Mouse (Mus musculus) left cerebral cortex, postnatal 14 days (tissue): ENCODE data around the gene Miga1. TPM values are rescaled to one million over a fixed set of nuclear protein-coding genes. Genes with fewer than 3 reads are reported as not detected.

Source experiments
- DNase-seq, 2 experiments: peaks; one replicate each; pipeline ENCODE4 v3.0.0; 2021 to 2022; ENCODE audit warnings: low spot score in 2 of 2, mixed read lengths in 1 of 2
- intact Hi-C: fragments of 180-260 bp; cut with DNase I; formaldehyde crosslinking; loops from one replicate; pipeline ENCODE4 v1.15.1; 2025
- long read RNA-seq, 2 experiments: library from polyadenylated mRNA; stranded (forward); transcript quantifications; one replicate each; pipeline ENCODE4 v2.0.0; 2021
- total RNA-seq, 2 experiments: library from RNA; stranded (reverse); gene quantifications; 2 replicates each; pipeline ENCODE4 v1.2.3; 2021

Miga1 gene
- 10 to 100 TPM; 82.3 to 83.2 TPM for total RNA-seq
- long read RNA-seq, experiment 1, full-length matches to known transcripts = 59 of 72 reads
- long read RNA-seq, experiment 1, partial matches to known transcripts = 3 of 72 reads
- long read RNA-seq, experiment 1, other reads (novel, unspliced or antisense) = 10 of 72 reads
- long read RNA-seq, experiment 2, full-length matches to known transcripts = 32 of 44 reads
- long read RNA-seq, experiment 2, partial matches to known transcripts = 4 of 44 reads
- long read RNA-seq, experiment 2, other reads (novel, unspliced or antisense) = 8 of 44 reads

GRCm38 (mm10) chr3:152339862-152340557, at the start of gene Miga1:
Miga1 (minus strand) TSS chr3:152340407.
- DNase-seq = peak; percentile 70 to 89
- intact Hi-C loops = no loop called here

DNA sequence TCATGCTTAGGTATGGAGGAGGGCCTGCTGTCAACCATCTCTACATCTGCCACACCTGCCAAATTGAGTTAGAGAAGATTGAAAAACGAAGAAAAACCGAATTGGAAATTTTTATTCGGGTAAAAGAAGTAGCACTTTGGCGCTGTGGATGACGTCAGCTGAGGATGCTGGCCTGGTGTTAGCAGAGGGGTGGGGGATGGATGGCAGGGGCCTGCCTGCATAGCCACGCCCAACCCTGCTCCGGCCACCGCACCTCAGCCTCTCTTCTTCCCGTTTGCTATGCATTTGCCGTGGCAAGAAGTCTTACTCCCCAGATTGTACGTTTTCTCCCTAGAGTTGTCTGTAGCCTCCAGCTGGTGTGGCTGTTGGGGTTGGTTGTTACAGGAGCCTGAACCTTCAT, 43.9 kb upstream of the Miga1 start:
- no peak for DNase-seq
- intact Hi-C loops = no loop called here

GRCm38 (mm10) chr3:152376063-152376462, 35.9 kb upstream of the Miga1 start:
- intact Hi-C loops = loop anchor here (10.0 kb wide), 1 partner anchor 151 kb away; no protein-coding TSS in a partner anchor

GRCm38 (mm10) chr3:152364181-152364580, 24.0 kb upstream of the Miga1 start:
- intact Hi-C loops = no loop called here
- no peak for DNase-seq

More at GRCm38 (mm10) chr3:152376063-152376462, 35.9 kb upstream of the Miga1 start:
- no peak for DNase-seq

DNA sequence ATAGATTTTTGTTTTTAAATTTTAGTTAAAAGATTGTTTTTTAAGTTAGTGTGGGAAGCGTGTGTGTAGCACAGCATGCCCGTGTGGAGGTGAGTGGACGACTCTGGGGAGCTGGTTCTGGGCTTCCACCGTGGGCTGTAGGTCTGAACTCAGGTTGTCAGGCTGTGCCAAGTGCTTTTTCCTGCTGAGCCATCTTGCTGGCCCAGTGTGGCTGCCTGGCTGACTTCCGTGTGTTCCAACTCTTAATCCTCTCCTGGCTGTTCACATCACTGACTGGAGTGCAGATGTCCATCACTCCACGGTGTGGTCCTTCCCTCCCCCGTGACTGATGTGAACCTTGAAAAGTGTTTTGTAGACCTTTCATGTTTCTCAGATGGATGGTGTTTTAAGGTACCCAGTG, 18.9 kb upstream of the Miga1 start:
- DNase-seq = no peak
- intact Hi-C loops = no loop called here

DNA sequence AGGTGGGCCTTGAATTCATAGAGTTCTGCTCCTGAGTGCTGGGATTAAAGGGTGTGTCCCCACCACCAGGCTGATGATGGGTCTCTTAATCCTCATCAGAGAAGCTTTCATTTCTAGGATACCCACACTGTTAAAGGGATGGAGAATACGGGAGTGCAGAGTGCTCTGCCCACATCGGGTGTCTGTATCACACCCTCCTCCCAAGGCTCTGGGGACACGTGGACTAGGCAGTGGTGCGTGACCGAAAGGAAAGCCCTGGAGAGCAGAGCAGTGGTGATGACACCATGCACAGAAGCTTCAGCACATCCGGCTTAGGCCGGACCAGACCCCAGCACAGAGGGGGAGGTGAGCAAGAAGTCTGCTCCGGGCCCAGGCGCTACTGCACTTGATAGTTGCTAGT, 16.5 kb upstream of the Miga1 start:
- DNase-seq = no peak
- intact Hi-C loops = no loop called here

GRCm38 (mm10) chr3:152355361-152355760, 15.2 kb upstream of the Miga1 start:
- intact Hi-C loops = no loop called here
- DNase-seq = no peak

DNA sequence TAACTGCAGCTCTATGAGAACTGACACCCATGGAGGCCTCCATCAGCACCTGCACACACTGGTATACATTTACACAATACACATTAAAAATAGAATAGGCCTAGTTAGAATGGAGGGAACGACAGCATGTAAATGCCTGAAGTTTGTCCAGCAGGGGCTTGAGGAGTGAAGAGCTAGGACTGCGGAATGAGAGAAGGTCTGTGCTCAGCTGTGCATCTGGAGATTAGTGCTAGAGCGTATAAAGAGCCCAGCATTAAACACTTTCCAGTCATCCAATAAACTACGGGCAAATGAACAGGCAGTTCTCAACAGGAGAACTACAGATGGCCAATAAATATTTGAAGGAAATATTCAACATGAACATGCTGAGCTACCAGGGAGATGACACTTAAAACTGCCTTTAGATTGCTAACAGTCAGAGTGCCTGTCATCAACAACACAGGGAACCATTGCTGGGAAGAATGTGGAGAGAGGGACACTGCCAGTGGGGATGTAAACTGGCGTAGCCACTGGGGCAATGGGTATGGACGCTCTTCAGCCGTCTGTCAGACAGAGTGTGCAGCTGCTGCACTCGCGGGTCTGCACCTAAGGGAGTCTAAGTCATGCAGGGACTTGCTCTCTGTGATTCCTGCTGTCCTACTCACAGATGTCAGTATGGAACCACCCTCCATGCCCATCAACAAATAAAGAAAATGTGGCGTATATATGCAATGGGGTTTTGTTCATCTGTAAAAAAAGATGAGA, 13.4 kb upstream of the Miga1 start:
- DNase-seq = no peak
- intact Hi-C loops = no loop called here

- no peak for DNase-seq
- intact Hi-C loops = no loop called here
Measured at GRCm38 (mm10) chr3:152352289-152352688, 12.1 kb upstream of the Miga1 start.

DNA sequence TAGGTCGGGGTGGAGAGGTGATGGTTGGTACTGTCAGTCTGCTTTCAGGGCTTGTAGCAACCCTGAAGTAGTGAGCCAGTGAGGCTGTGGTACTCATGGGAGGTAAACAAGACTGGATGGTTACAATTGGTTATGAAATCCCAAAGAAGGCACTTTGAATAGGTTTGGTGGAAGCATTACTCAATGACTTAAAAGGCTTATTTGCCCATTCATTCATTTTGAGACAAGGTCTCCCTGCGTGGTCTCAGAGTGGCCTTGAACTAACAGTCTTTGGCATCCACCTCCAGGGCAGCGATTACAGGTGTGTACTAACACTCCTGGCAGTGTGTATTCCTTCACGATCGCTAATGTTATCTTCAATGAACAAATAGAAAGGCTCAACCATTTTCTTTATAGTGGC, 10.8 kb upstream of the Miga1 start:
- DNase-seq = no peak
- intact Hi-C loops = no loop called here

DNA sequence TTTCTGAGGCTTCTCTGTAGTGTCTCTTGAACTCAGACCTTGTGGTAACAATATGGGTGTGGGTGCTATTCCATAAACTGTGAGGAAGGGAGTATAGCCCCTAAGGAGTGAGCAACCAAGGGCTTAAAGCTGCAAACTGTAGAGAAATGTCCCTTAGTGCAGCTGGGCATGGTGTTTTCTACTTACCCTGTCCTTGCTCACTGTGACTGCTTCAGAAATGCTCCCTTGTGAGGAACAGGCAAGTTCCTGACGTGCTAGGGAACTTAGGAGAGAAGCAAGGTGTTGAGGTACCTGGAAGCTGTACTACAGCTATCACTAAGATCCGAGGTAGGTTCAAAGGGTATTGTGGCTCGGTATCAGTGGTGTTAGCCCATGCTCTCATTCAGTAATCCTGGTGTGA, 10.2 kb upstream of the Miga1 start:
- intact Hi-C loops = no loop called here
- no peak for DNase-seq

- intact Hi-C loops = no loop called here
Measured at GRCm38 (mm10) chr3:152348011-152348830, 8.0 kb upstream of the Miga1 start.

GRCm38 (mm10) chr3:152347227-152347626, 7.0 kb upstream of the Miga1 start:
- no peak for DNase-seq
- intact Hi-C loops = no loop called here

More at GRCm38 (mm10) chr3:152348011-152348830, 8.0 kb upstream of the Miga1 start:
- DNase-seq = no peak

- intact Hi-C loops = no loop called here
- peak in 1 of 2 experiments; percentile 40 for DNase-seq
Measured at GRCm38 (mm10) chr3:152346633-152347141, 6.5 kb upstream of the Miga1 start.

GRCm38 (mm10) chr3:152345732-152346632, 5.8 kb upstream of the Miga1 start, which contains the start of gene Usp33:
Usp33 (plus strand) TSS chr3:152346478.
- intact Hi-C loops = no loop called here
- DNase-seq = peak; percentile 93 to 94

- DNase-seq = no peak
- intact Hi-C loops = no loop called here
Measured at GRCm38 (mm10) chr3:152342961-152343517, 2.8 kb upstream of the Miga1 start.

DNA sequence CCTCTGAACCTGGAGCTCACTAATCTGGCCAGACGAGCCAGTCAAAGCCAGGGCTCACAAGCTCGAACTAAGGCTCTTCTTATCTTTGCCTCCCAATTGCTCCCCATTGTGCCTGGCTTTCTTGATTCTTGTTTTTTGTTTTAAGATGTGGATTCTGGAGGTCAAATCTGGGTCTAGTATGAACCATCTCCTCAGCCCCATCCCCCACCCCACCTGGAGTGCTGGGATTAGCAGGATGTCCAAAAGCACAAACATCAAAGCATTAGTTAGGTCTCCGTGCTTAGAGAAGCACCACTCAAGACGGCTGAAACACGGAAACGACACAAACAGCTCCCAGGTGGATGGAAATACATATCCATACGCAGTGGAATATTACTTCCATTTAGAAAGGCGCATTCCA, 4.1 kb downstream of the Miga1 start:
- DNase-seq = no peak
- intact Hi-C loops = no loop called here

DNA sequence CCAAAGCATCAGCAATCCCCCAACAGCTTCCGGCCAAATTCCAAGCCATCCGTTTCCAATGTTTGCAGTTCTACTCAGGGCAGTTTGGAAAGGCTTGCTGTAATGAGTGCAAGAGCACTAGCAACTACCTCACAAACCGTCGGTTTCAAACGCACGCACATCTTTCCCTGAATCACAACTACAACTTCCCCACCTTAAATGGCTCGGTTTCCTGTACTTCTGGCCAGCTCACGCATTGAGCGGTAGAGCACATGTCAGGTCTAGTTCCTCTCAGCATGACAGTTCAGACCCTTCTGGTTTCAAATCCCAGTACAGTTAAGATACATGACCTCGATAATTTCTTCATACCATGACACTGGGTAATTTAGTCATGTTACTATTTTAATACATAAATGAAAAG, 6.6 kb downstream of the Miga1 start:
- DNase-seq = no peak
- intact Hi-C loops = no loop called here
